Mouse (Mus musculus): ENCODE measurements around the gene Gm10772.
"Not testable (repeated sequence)": the region's sequence is repeated elsewhere in the genome, so short reads cannot be mapped to it uniquely, and the experiment has no call there.

Gene Gm10772

GRCm38 (mm10) chr13:66227473-66227872 lies at the start of gene Gm10772:
Gene Gm10772 (minus strand): TSS chr13:66227573.
- not testable (repeated sequence) for DNase-seq

- not testable (repeated sequence) for DNase-seq
Observed at GRCm38 (mm10) chr13:66263914-66264313, 36.5 kb upstream of the Gm10772 start.

GRCm38 (mm10) chr13:66263141-66263540 lies 35.8 kb upstream of the Gm10772 start:
- DNase-seq, result not testable (repeated sequence)

GRCm38 (mm10) chr13:66214349-66214748 lies 13.0 kb downstream of the Gm10772 start:
- DNase-seq, result no peak

DNA sequence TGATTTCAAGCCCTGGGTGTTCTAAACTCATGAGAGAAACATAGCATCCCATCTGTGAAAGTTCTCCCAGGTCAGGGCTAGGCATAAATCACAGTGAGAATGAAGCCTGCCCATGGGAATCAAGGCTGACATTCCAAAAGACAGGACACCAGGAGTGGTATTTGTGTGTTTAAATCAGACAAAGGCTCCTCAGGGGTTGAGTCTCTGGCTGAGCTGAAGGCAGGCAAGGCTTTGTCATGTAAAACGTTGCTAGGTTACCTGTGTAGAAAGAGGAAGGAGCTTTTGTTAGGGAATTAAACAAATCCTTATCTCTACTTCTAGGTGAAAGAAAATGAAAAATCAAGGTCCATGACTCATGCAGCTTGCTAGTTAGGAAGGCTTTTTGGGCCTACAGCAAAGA lies 13.6 kb downstream of the Gm10772 start:
- DNase-seq, result not testable (repeated sequence)

DNA sequence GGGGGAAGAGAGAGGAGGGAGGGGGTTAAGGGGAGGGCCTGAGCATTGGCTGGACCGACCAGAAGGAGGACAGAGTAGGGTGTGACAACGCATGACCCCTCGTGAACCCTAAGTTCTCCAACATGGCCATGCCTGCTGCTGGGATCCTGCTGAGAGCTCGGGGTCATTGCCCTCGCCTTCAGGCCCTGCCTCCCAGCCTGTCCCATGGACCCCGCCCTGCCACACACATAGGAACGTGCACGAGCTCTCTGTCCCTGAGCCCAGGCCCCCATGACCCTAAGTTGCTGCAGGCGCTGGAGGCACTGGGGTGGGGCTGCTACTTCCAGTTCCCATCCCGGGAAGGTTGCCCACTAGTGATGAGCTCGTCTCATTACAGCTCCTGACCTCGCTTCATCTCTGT lies 48.2 kb downstream of the Gm10772 start:
- not testable (repeated sequence) for DNase-seq

All from cerebellum, adult 9-11 months (tissue).